Mouse (Mus musculus) thymus, adult 18-20 months (tissue): ENCODE measurements at regions not wholly inside any gene's neighbourhood (a gene's known extent, or its start where the extent isn't known, plus 50 kb on each side); places are given as distances from the start of the nearest gene placed in this dataset.

ENCODE experiments used
- DNase-seq, 2 experiments: peaks; one replicate each; pipeline ENCODE4 v3.0.0; 2022; ENCODE audit warnings: mixed read lengths in 2 of 2

DNA sequence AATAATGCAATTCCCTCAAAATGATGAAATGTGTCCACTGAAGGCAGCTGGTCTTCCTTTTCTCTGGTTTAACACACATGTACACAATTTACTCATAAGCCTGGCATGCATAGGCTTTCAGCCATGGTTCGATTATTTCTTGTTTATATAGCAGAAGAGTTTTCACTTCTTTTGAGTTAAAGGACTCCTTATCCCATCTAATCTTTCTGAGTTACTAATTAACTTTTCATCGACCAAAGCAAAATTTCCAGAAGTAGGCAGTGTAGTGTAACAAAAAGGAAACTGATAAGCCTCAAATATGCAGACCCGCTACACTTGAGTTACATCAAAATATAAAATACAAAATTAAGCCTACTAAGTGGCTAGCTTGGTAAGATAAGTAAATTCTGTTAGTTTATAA, 620.5 kb upstream of the Akr1e1 start:
- no peak for DNase-seq

DNA sequence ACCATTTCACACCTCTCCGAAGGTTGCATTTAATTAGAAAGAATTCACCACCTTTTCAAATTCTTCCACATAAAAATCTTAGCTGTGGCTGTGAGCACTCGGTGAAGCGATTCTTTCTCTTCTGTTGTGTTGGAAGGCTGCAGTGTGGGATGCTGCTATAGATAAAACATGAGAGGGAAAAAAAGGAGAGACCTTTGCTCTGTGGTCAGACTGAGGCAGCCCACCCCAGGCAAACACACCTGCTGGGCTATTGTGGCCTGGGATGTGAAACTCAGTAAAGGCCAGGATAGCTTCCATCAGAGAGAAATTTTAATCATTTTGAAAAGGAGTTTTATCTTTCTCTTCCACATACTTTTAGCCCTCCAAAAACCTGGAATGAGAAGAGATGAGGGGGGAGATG, 625.3 kb upstream of the Akr1e1 start:
- DNase-seq: no peak

GRCm38 (mm10) chr13:5235391-5235790, 625.9 kb upstream of the Klf6 start:
- DNase-seq: no peak

DNA sequence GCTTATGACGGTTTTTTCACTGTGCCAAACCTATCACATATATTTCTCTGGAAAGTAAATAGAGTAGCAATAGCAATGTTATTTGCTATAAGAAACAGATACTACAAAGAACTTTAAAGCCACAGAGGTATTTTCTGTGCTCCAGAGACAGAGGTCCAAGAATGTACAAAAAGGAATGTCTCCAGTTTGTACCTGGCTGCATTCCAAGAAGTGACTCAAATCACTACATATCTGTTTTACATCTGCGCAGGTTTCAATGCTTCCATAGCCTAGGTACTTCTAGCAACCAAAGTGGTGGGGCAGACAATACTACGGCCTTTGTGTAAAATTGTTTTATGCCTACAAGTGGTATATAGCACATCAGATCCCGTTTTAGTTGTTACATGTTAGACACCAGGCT, 620.7 kb upstream of the Klf6 start:
- no peak for DNase-seq

- DNase-seq: no peak
Observed at GRCm38 (mm10) chr13:5242782-5243181, 618.5 kb upstream of the Klf6 start.

- no peak for DNase-seq
Observed at GRCm38 (mm10) chr13:5248671-5249391, 612.5 kb upstream of the Klf6 start.

GRCm38 (mm10) chr13:5257891-5258660, 603.2 kb upstream of the Klf6 start:
- DNase-seq: no peak

DNA sequence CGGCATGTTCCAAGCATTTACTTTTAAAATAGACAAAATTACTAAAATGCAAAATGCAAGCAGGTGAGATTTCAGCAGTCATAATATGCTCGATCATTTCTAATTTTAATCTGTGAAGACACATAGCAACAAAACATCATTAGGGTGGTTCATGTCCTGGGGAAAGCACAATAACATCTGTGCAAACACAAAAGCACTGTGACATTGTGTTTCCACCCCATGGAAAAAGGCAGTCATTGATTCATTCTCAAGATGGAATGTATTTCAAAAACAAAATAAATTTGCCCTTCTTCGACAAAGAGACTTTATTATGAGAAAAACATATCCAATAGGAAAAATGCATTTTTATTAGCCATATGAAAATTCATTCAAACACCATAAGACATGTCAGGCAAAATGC, 601.5 kb upstream of the Klf6 start:
- DNase-seq: no peak

- no peak for DNase-seq
Observed at GRCm38 (mm10) chr13:5272506-5273192, 588.6 kb upstream of the Klf6 start.

GRCm38 (mm10) chr13:5276564-5276963, 584.7 kb upstream of the Klf6 start:
- DNase-seq: no peak

DNA sequence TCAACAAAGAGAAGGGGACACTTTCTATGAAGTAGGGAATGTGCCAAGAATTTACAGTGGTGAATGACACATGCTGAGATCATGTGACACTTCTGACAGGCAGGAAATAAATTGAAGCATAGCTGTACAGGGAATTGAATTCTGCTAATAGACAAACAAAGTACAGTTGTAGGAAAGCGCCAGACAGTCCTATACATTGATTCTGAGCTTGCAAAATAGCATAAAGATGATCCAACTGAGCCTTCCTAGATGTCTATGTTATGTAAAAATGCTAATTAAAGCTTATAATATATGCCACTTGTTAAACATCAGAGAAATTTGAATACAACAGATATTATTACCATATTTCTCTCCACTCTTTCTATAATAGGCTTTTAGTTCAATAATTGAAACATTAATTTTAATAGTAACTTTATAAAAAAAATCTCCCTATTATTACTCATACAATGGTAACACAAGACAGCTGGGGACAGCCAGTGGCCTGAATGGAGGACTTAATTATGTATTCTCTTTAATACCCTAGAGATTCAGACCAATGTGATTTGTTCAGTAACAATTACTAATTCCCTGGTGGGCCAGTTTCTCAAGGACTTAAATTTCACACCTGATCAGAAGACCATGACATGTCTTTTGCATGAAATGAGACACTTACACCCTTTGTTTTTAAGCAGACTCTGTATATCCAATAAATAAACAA, 571.4 kb upstream of the Klf6 start:
- DNase-seq: no peak

DNA sequence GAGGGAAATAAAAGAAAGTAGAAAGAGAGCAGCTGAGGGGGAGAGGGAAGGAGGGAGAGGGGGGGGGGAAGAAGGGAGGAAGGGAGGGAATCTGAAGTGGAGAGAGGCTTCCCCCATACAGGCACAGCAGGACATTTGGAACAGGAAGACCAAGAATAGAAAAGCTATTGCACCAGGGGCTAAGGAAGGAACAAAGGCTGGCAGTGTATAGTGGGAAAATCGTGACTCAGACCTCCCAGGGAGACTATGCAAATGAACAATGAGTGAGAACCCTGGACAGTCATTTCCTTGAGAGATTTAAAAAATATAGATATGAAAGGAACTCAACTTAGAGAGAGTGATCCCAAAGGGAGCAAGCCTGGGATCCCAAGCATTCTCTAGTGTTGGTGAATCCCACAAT, 559.1 kb upstream of the Klf6 start:
- DNase-seq: no peak

DNA sequence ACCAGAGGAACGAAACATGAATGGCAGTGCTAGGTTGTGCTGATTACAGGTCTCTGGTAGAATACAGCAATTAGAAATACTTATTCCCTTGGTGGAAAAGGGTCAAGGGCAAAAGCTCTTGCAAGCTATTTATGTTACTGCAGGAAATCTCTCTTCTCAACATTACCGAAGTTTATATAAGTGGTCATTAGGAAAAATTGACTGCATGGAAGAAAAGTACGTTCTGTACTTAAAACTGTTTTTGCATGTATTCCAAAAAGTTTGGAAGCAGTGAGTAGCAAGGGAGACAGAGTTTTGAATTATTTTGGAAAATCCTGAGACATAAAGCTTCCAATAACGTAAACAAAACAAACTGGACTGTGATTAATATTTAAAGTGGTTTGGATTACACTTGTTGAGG, 554.6 kb upstream of the Klf6 start:
- DNase-seq: no peak

- DNase-seq: no peak
Observed at GRCm38 (mm10) chr13:5313297-5313696, 548.0 kb upstream of the Klf6 start.

DNA sequence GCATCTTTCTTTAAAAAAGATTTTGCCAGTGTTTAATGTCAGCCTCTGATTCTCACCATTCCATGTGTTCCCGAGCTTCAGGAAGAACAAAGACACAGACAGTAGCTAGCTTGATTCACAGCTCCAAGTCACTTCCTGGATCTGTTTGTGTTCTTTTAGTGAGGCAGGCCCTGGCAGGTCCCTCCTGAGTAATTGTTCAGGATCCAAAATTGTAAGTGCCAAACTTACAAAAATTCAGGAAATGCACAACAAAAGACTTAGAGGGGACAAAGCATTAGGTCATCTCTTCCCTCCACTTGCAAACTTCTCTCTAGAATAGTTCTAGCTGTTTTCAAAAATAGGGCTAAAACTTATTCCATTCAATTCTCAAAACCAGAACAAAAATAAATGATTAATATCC, 546.3 kb upstream of the Klf6 start:
- DNase-seq: no peak

- no peak for DNase-seq
Observed at GRCm38 (mm10) chr13:5317941-5318856, 543.1 kb upstream of the Klf6 start.

GRCm38 (mm10) chr13:5345712-5346111, 515.6 kb upstream of the Klf6 start:
- DNase-seq: no peak

DNA sequence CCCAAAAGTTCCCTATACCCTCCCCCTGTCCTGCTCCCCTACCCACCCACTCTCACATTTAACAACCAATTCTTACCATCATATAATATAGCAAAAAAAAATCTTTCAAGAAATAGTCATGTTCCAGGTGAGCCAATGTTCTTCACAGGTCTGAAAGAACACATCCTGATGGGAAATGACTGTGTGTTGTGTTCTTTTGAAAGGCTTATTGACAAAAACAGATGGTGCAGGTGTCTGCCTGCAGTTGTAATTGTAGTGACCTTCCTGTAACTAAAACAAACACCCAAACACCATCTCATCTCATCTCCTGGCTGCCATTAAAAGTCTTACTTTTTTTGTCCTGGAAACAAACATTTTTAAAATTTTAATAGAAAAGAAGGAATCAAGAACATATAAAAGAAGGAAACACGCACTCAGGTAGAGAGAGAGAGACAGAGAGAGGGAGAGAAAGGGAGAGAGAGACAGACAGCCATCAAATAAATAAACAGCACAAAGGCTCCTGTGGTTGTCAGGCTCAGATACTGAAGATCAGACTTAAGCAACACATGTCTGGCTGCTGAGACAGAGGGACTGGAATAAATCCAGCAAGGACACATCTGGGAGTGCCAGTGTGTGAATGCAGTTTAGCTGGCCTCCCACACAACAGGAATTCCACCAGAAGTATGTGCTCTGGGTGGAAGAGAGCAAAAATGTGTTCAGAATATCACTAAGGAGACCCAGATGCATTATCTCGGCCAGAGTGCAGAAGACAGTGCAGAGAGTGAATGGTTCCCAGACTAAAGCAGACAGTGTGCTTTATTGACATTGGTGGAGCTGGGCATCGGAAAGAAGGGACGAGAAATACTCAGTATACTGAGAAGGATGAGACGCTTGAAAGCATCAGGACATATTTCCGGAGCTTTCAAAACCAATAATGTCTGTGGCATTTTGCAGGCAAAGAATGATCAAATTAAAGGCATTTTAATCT, 513.5 kb upstream of the Klf6 start:
- no peak for DNase-seq

DNA sequence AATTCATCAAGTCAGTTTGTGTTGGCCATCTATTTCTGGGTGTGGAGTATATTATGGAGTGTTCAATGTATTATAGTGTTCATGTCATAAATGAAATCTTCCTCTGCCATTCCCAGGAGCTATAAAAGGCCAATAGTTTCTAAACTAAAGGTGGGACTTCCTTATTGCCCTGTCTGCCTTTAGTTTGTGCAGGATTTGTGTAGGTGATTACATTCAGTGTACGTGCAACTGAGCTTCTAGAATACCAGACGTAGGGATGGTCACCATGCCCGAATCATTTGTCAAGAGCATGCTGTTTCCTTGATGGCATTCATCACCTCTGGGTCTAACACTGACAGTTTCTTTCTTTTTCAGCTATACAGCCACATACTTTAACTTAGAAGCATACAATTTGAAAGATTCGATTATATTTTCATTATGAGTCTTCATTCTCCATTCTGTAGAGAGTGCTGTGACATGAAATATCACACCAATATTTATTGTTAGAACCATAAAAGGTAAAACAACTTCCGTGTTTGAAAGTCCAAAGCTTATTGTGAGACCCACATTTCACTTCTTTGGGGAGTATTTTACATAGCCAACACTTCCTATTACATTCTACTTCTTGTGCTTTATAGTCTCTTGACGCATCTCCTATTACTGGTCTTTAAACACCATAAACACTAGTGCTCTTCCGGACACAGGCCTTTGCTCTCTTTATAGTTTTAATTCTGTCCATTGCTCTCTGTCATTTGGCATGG, 494.1 kb upstream of the Klf6 start:
- no peak for DNase-seq

GRCm38 (mm10) chr13:5370007-5370406, 491.3 kb upstream of the Klf6 start:
- DNase-seq: no peak
